Mouse (Mus musculus): ENCODE data around the gene Ccna1.

- no peak for TF ChIP-seq EP300 (IDR thresholded peaks at IDR 0.05; ENCODE audit: low read length)
- no peak for TF ChIP-seq USF1 (IDR thresholded peaks at IDR 0.05; ENCODE audit: low read depth, low read length)
- TF ChIP-seq CTCF (conservative IDR thresholded peaks at IDR 0.05 in 1 of 2, IDR thresholded peaks at IDR 0.05 in 1 of 2; ENCODE audit: low read depth in 2 of 2, low read length in 2 of 2): no peak
- TF ChIP-seq ZC3H11A (IDR thresholded peaks at IDR 0.05; ENCODE audit: low read depth, low read length): no peak
- TF ChIP-seq USF2 (conservative IDR thresholded peaks at IDR 0.05; ENCODE audit: low read depth, low read length): no peak
- TF ChIP-seq UBTF (IDR thresholded peaks at IDR 0.05; ENCODE audit: low read depth, low read length): no peak
- TF ChIP-seq POLR2A (IDR thresholded peaks at IDR 0.05; ENCODE audit: low read depth, low read length): no peak
- TF ChIP-seq HCFC1 (IDR thresholded peaks at IDR 0.05; ENCODE audit: low read depth, low read length): no peak
- no peak for TF ChIP-seq ELF1 (IDR thresholded peaks at IDR 0.05; ENCODE audit: low read depth, low read length)
- TF ChIP-seq NRF1 (IDR thresholded peaks at IDR 0.05; ENCODE audit: low read depth, low read length): no peak
Measured at GRCm38 (mm10) chr3:55011681-55012080, 43.6 kb downstream of the Ccna1 start.

Data from CH12.LX (cell line).